Mouse (Mus musculus): Measurements from ENCODE around the gene Gm9913. TPM values are rescaled to one million over a fixed set of nuclear protein-coding genes. Genes with fewer than 3 reads are reported as not detected.

Gm9913 gene
- 0.12 TPM in 1 of 2 replicates, not detected in the other for polyA plus RNA-seq (2014; fragmentation: Nextera tagmentation; extraction: Ambion mirVana)

GRCm38 (mm10) chr2:125505006-125505745, at the start of gene Gm9913:
Gm9913 (plus strand) TSS chr2:125505089.
- H3K36me3 ChIP-seq (ENCODE audit: control insufficient read depth, insufficient read depth, low read length) = no peaks in the 10 kb centered on the region
- H3K9me3 ChIP-seq (ENCODE audit: control insufficient read depth, low read length) = no peaks in the 10 kb centered on the region
- peak; percentile 43 for DNase-seq (ENCODE audit: low spot score)
- peak within 1 kb of the TSS; percentile 44 for H3K9ac ChIP-seq (ENCODE audit: low read depth, low read length)
- H3K27ac ChIP-seq (ENCODE audit: low read depth, low read length) = peak within 1 kb of the TSS; percentile 0; the same call in 1 of the 2 replicates
- 2% methylated on average over 44 of the region's 45 CpGs for WGBS
- H3K27me3 ChIP-seq (replicated peaks; ENCODE audit: control insufficient read depth, insufficient read depth, low read length) = peaks cover 44% of the 10 kb centered on the region
- H3K4me1 ChIP-seq (replicated peaks; ENCODE audit: control insufficient read depth, insufficient read depth, low read length) = no peaks in the 10 kb centered on the region
- ATAC-seq (replicated peaks; ENCODE audit: low FRiP score) = peak; percentile 19; the same call in 1 of the 2 replicates
- peak within 1 kb of the TSS; percentile 62 for H3K4me2 ChIP-seq
- peak within 1 kb of the TSS; percentile 50 for H3K4me3 ChIP-seq (ENCODE audit: low read depth, low read length)

GRCm38 (mm10) chr2:125456059-125456789, 48.7 kb upstream of the Gm9913 start:
- Histone ChIP-seq H3K36me3 (ENCODE audit: control insufficient read depth, insufficient read depth, low read length) (no peaks in the 10 kb centered on the region), H3K27me3 (replicated peaks; ENCODE audit: control insufficient read depth, insufficient read depth, low read length) (no peaks in the 10 kb centered on the region), H3K4me3 (ENCODE audit: low read depth, low read length) (no peak overlapping the region), H3K9me3 (ENCODE audit: control insufficient read depth, low read length) (no peaks in the 10 kb centered on the region), H3K4me1 (replicated peaks; ENCODE audit: control insufficient read depth, insufficient read depth, low read length) (no peaks in the 10 kb centered on the region), H3K4me2 (no peak overlapping the region), H3K9ac (ENCODE audit: low read depth, low read length) (no peak overlapping the region), H3K27ac (ENCODE audit: low read depth, low read length) (no peak overlapping the region)
- ATAC-seq (replicated peaks; ENCODE audit: low FRiP score) = peak; percentile 54; the same call in 1 of the 2 replicates
- WGBS = 50% methylated on average over 15 of the region's 15 CpGs
- DNase-seq (ENCODE audit: low spot score) = no peak

DNA sequence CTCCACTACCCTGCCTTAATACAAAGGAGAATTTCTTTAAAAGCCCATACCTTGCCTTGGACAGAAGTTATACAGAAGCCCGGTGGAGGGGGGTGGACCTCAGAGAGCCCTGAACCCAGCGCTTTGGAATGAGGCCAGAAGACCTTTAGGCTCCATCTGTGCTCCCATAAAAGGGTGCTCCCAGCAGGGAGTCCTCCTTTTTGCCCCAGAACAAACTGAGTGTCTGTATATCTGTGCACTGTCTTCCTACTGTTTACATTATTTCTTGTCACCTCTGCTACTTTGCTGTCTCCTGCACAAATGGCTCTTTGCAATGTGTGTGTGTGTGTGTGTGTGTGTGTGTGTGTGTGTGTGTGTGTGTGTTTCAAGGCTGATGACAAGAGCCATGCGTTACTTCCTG, 45.8 kb upstream of the Gm9913 start:
- H3K27ac ChIP-seq (ENCODE audit: low read depth, low read length) = no peak overlapping the region
- no peak overlapping the region for H3K9ac ChIP-seq (ENCODE audit: low read depth, low read length)
- DNase-seq (ENCODE audit: low spot score) (no peak), ATAC-seq (replicated peaks; ENCODE audit: low FRiP score) (no peak)
- 80% methylated on average over 3 of the region's 3 CpGs for WGBS
- no peaks in the 10 kb centered on the region for H3K9me3 ChIP-seq (ENCODE audit: control insufficient read depth, low read length)
- H3K27me3 ChIP-seq (replicated peaks; ENCODE audit: control insufficient read depth, insufficient read depth, low read length) = no peaks in the 10 kb centered on the region
- no peak overlapping the region for H3K4me2 ChIP-seq
- no peaks in the 10 kb centered on the region for H3K4me1 ChIP-seq (replicated peaks; ENCODE audit: control insufficient read depth, insufficient read depth, low read length)
- H3K4me3 ChIP-seq (ENCODE audit: low read depth, low read length) = no peak overlapping the region
- H3K36me3 ChIP-seq (ENCODE audit: control insufficient read depth, insufficient read depth, low read length) = no peaks in the 10 kb centered on the region

- Histone ChIP-seq H3K27ac (ENCODE audit: low read depth, low read length) (no peak overlapping the region), H3K9me3 (ENCODE audit: control insufficient read depth, low read length) (no peaks in the 10 kb centered on the region), H3K4me1 (replicated peaks; ENCODE audit: control insufficient read depth, insufficient read depth, low read length) (no peaks in the 10 kb centered on the region), H3K36me3 (ENCODE audit: control insufficient read depth, insufficient read depth, low read length) (no peaks in the 10 kb centered on the region), H3K9ac (ENCODE audit: low read depth, low read length) (no peak overlapping the region), H3K4me2 (no peak overlapping the region), H3K27me3 (replicated peaks; ENCODE audit: control insufficient read depth, insufficient read depth, low read length) (no peaks in the 10 kb centered on the region), H3K4me3 (ENCODE audit: low read depth, low read length) (no peak overlapping the region)
- no peak for DNase-seq (ENCODE audit: low spot score)
- ATAC-seq (replicated peaks; ENCODE audit: low FRiP score) = no peak
- 54% methylated on average over 6 of the region's 6 CpGs for WGBS
Observed at GRCm38 (mm10) chr2:125464036-125464435, 40.9 kb upstream of the Gm9913 start.

DNA sequence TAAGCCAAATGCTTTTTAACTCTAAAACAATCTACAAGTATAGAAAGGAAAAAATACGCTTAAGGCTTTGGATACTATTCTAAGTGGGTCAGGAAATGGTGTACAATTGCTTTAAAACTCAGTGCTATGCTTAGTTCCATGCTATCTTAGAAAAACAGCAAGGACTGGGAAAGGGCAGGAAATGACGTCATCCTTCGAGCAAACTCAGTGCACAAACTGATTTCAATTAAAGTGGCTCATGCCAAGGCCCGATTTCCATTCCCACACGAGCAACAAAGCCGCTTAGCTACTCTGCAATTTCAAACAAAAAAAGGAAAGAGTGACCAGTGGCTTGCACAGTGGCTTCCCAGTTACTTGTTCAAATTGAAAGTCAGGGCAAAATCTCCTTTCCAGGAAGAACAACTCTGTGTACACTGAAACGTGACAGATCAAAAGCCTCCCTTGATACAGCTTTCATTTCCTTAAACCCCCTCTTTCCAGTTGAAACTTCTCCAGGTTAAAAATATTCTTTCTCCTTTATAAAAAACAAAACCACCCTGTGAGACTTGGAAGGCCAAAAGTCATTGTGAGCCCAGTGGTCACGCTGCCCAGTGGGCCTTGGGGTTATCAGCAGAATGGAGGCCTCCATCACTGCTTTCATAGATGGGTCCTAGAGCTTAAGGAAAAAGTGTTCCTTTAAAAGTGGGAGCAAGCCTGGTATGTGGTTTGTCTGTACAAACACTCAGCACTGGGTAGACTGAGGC, 34.2 kb upstream of the Gm9913 start:
- ATAC-seq (replicated peaks; ENCODE audit: low FRiP score) = no peak
- Histone ChIP-seq H3K9me3 (ENCODE audit: control insufficient read depth, low read length) (no peaks in the 10 kb centered on the region), H3K27ac (ENCODE audit: low read depth, low read length) (no peak overlapping the region), H3K36me3 (ENCODE audit: control insufficient read depth, insufficient read depth, low read length) (no peaks in the 10 kb centered on the region), H3K9ac (ENCODE audit: low read depth, low read length) (no peak overlapping the region), H3K4me3 (ENCODE audit: low read depth, low read length) (no peak overlapping the region), H3K4me2 (no peak overlapping the region), H3K27me3 (replicated peaks; ENCODE audit: control insufficient read depth, insufficient read depth, low read length) (no peaks in the 10 kb centered on the region), H3K4me1 (replicated peaks; ENCODE audit: control insufficient read depth, insufficient read depth, low read length) (peaks cover 6% of the 10 kb centered on the region; the same call in 1 of the 2 replicates)
- whole genome bisulfite sequencing = 42% methylated on average over 8 of the region's 8 CpGs
- no peak for DNase-seq (ENCODE audit: low spot score)

DNA sequence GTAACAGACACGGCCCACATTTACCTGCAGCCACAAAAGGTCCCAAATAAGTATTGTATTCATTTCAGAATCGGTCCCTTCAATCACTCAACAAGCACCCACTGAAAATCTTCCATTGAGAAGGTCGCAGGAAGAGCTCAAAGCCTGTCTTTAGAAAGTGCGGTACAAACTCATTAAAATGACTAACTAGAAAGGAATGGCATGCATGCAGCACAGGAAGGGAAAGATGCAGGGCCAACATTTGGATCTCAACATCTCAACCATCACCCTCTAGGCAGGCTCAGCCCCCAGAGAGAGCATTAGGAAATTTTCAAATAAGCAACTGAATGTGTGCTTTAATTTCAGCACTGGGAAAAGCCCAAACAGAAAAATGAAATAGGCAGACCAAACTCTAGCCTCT, 33.2 kb upstream of the Gm9913 start:
- no peak for ATAC-seq (replicated peaks; ENCODE audit: low FRiP score)
- H3K27me3 ChIP-seq (replicated peaks; ENCODE audit: control insufficient read depth, insufficient read depth, low read length) = no peaks in the 10 kb centered on the region
- H3K9me3 ChIP-seq (ENCODE audit: control insufficient read depth, low read length) = no peaks in the 10 kb centered on the region
- no peak overlapping the region for H3K9ac ChIP-seq (ENCODE audit: low read depth, low read length)
- 86% methylated on average over 4 of the region's 4 CpGs for WGBS
- H3K27ac ChIP-seq (ENCODE audit: low read depth, low read length) = no peak overlapping the region
- DNase-seq (ENCODE audit: low spot score) = no peak
- H3K4me2 ChIP-seq = no peak overlapping the region
- no peak overlapping the region for H3K4me3 ChIP-seq (ENCODE audit: low read depth, low read length)
- H3K36me3 ChIP-seq (ENCODE audit: control insufficient read depth, insufficient read depth, low read length) = no peaks in the 10 kb centered on the region
- H3K4me1 ChIP-seq (replicated peaks; ENCODE audit: control insufficient read depth, insufficient read depth, low read length) = peaks cover 6% of the 10 kb centered on the region; the same call in 1 of the 2 replicates

GRCm38 (mm10) chr2:125473228-125473627, 31.7 kb upstream of the Gm9913 start:
- Histone ChIP-seq H3K4me2 (no peak overlapping the region), H3K27ac (ENCODE audit: low read depth, low read length) (no peak overlapping the region), H3K9me3 (ENCODE audit: control insufficient read depth, low read length) (no peaks in the 10 kb centered on the region), H3K9ac (ENCODE audit: low read depth, low read length) (no peak overlapping the region), H3K4me3 (ENCODE audit: low read depth, low read length) (no peak overlapping the region), H3K36me3 (ENCODE audit: control insufficient read depth, insufficient read depth, low read length) (no peaks in the 10 kb centered on the region), H3K27me3 (replicated peaks; ENCODE audit: control insufficient read depth, insufficient read depth, low read length) (no peaks in the 10 kb centered on the region), H3K4me1 (replicated peaks; ENCODE audit: control insufficient read depth, insufficient read depth, low read length) (peaks cover 6% of the 10 kb centered on the region; the same call in 1 of the 2 replicates)
- DNase-seq (ENCODE audit: low spot score) = no peak
- WGBS = 66% methylated on average over 2 of the region's 2 CpGs
- ATAC-seq (replicated peaks; ENCODE audit: low FRiP score) = no peak

- 75% methylated on average over 5 of the region's 5 CpGs for WGBS
- Histone ChIP-seq H3K27me3 (replicated peaks; ENCODE audit: control insufficient read depth, insufficient read depth, low read length) (no peaks in the 10 kb centered on the region), H3K9me3 (ENCODE audit: control insufficient read depth, low read length) (no peaks in the 10 kb centered on the region), H3K27ac (ENCODE audit: low read depth, low read length) (no peak overlapping the region), H3K4me1 (replicated peaks; ENCODE audit: control insufficient read depth, insufficient read depth, low read length) (peaks cover 6% of the 10 kb centered on the region; the same call in 1 of the 2 replicates), H3K9ac (ENCODE audit: low read depth, low read length) (no peak overlapping the region), H3K4me3 (ENCODE audit: low read depth, low read length) (no peak overlapping the region), H3K4me2 (no peak overlapping the region), H3K36me3 (ENCODE audit: control insufficient read depth, insufficient read depth, low read length) (no peaks in the 10 kb centered on the region)
- DNase-seq (ENCODE audit: low spot score) (no peak), ATAC-seq (replicated peaks; ENCODE audit: low FRiP score) (no peak)
Observed at GRCm38 (mm10) chr2:125474690-125475089, 30.2 kb upstream of the Gm9913 start.

Data from liver, embryonic 11.5 days (tissue).